Mouse (Mus musculus) Patski (cell line): ENCODE measurements at regions not wholly inside any gene's neighbourhood (a gene's known extent, or its start where the extent isn't known, plus 50 kb on each side); places are given as distances from the start of the nearest gene placed in this dataset.

Experiments used
- ATAC-seq: fragments of 100-300 bp; one replicate; pipeline ENCODE4 v1.8.0; 2021
- CTCF ChIA-PET: fragments of 350-600 bp; sonication (Branson Sonifier 250); formaldehyde crosslinking; loops from one replicate; lab custom pipeline; 2022; ENCODE audit warnings: inconsistent platforms; lab: Charles Lee
- POLR2A ChIA-PET: fragments of 350-600 bp; sonication (Branson Sonifier 250); formaldehyde crosslinking; loops from one replicate; lab custom pipeline; 2022; ENCODE audit warnings: antibody characterized with exemption, inconsistent platforms; lab: Charles Lee
- DNase-seq: peaks from one replicate; pipeline ENCODE4 v3.0.0-alpha.2; 2011; ENCODE audit warnings: low read depth, low spot score
- H3K27me3 ChIP-seq: fragments of 371-371 bp; one replicate; pipeline ENCODE4 v1.5.1; 2021
- CTCF ChIP-seq: fragments of 100-300 bp; IDR thresholded peaks from one replicate; pipeline ENCODE4 v1.5.1; 2021
- in situ Hi-C: fragments of 300-500 bp; cut with MboI; formaldehyde crosslinking; loops from 3 replicates; pipeline ENCODE4 v1.11.1; 2018; ENCODE audit warnings: low pct_unique_long_range_greater_than_20kb, mixed read lengths

DNA sequence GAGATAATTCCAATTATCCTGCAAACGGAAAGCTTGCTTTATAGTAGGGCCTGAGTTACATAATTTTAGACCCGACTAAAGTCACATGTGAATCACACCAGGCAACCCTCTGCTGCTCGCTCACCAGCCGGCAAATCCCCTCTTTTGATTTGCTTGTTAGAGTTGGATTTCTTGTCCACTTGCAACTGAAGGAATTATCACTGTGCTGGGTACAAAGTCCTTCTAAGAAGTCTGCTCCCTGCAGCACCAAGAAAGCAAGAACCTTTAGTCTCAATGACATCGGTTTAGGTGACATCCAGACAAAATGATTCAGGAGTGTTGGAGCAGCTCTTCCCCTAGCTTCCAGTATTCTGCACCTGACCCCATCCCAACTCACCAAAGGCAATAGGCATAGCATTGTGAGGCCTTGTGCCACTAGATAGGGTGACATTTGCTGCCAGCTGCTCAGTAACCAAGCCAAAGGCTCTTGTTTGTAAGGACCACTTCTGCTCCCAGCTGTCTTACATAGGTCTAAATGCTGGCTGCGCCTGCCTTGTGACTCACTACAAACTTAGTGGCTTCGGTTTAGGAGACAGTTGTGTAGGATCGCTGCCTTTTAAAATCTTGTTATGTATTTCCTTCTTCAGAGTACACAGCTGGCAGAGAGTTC lies 189.5 kb upstream of the Rreb1 start:
- DNase-seq = no peak
- POLR2A ChIA-PET = interaction anchor here (0.7 kb wide), 1 partner anchor 40 kb away, joined by 3 read pairs; no protein-coding TSS in a partner anchor
- H3K27me3 ChIP-seq = peaks cover 13% of the 10 kb centered on the region
- in situ Hi-C loops = no loop called here
- no peak for ATAC-seq
- no peak for TF ChIP-seq CTCF
- CTCF ChIA-PET = no interaction called here

DNA sequence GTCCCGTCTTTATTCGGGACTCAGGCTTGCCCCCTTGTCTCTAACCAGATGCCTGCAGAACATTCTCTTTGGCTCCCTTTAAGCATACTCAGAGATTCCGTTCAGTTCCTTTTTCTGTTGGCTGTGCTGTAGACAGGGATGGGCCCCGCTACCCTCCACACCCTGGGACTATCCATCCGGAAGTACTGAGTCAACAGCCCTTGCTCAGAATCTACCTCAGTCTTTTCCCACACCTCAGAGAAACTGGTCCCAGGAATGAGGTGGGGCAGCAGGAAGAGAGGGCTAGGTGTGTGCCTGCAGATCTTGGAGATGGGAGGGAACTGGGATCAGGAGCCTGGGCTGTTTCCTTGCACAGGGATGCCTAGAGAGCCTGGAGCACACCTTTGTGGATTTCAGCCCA lies 186.1 kb upstream of the Rreb1 start:
- in situ Hi-C loops = no loop called here
- POLR2A ChIA-PET = interaction anchor here (0.6 kb wide), 2 partner anchors 22 to 51 kb away, joined by 3 to 4 read pairs; no protein-coding TSS in a partner anchor
- ATAC-seq = no peak

DNA sequence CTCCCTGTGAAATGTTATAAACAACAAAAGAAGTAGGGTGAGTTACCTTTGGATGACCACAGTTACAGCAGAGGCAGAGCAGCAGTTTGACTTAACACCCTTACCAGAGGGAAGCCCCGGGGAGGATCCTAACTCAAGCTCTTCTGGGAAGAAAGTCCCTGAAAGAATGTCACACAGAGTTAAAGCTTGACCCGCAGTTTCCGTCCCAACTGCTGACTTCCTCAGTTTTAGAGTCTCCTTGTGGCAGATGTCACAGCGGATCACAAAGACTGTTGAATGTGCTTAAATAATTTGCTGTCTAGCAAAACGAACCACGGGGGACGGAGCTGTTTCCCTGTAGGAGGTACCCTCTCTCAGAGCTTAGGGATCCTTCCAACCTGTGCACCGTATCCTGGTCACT lies 183.0 kb upstream of the Rreb1 start:
- in situ Hi-C loops = no loop called here
- no peaks in the 10 kb centered on the region for H3K27me3 ChIP-seq
- TF ChIP-seq CTCF = no peak
- ChIA-PET CTCF (no interaction called here), POLR2A (no interaction called here)
- no peak for ATAC-seq
- no peak for DNase-seq

More for the DNA sequence above, 186.1 kb upstream of the Rreb1 start:
- TF ChIP-seq CTCF = no peak
- CTCF ChIA-PET = no interaction called here
- no peak for DNase-seq
- H3K27me3 ChIP-seq = peaks cover 11% of the 10 kb centered on the region

DNA sequence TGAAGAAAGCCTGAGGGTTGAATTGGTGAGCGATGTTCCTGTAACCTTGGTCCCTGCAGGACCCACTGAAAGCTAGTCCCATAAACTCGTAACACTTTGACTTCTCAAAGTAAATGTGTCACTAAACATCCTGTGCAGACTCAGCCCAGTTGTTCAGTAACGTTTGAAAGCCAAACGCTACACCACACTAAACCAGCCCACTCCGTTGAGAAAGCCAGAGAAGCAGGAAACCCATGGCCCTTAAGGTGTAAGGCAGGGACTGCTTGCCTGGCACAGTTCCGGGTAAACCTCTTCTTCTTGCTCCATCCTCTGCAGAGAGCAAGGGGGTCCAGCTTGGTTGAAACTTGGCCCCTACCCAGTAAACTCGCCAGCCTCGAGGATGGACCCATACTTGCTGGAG lies 180.6 kb upstream of the Rreb1 start:
- no peaks in the 10 kb centered on the region for H3K27me3 ChIP-seq
- POLR2A ChIA-PET = no interaction called here
- no peak for TF ChIP-seq CTCF
- DNase-seq = no peak
- in situ Hi-C loops = no loop called here
- CTCF ChIA-PET = interaction anchor here (1.3 kb wide), 1 partner anchor 22 kb away, joined by 3 read pairs; no protein-coding TSS in a partner anchor
- no peak for ATAC-seq

DNA sequence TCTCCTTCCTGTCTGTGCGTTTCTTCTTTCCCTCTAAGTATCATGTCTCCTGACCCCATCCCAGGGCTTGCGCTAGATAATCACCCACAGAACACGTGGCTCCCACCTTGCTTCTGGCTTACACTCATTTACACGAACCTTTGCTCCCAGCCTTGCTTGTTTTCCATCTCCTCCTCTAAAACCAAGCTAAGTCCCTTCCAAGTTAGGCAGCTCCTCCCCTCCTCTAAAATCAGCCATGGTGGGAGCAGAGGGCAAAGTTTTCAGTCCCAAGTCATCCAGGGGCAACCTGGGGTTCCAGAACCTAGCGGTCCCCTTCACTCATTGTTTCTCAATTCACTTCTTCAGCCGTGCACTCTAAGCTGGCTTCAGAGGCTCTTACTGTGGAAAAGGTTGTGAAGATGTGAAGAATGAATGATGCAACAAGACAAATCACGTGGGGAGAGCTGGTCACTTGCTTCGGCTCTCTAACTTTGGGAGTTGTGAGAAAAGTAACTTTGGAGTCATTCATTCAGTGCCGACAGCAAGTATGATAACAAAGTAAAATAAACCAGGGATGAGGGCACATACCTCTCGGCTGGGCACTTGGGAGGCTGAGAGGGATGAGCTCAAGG lies 179.9 kb upstream of the Rreb1 start:
- POLR2A ChIA-PET = no interaction called here
- no peaks in the 10 kb centered on the region for H3K27me3 ChIP-seq
- ATAC-seq = no peak
- CTCF ChIA-PET = no interaction called here
- in situ Hi-C loops = no loop called here
- no peak for TF ChIP-seq CTCF
- DNase-seq = no peak

DNA sequence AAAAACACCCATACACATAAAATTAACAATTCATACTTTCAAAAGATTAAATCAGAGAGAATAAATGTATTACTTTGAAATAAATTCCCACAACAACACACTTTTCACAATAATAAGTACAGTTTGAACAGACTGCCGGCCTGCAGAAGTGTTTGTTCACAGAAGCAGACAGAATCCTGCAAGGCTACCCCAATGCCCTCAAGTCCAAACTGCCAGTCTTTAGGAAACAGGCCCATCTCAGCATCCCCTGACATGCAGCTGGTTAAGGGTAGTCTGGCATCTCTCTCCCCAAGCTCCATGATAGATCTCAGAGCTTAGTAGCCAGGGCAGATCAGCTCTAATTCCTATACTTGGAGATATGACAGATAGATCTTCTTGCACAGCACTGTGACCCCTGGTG lies 178.5 kb upstream of the Rreb1 start:
- ChIA-PET CTCF (no interaction called here), POLR2A (interaction anchor here (0.8 kb wide), 1 partner anchor 98 kb away, joined by 3 read pairs; no protein-coding TSS in a partner anchor)
- no peak for ATAC-seq
- in situ Hi-C loops = no loop called here
- no peak for TF ChIP-seq CTCF
- no peaks in the 10 kb centered on the region for H3K27me3 ChIP-seq
- DNase-seq = no peak

DNA sequence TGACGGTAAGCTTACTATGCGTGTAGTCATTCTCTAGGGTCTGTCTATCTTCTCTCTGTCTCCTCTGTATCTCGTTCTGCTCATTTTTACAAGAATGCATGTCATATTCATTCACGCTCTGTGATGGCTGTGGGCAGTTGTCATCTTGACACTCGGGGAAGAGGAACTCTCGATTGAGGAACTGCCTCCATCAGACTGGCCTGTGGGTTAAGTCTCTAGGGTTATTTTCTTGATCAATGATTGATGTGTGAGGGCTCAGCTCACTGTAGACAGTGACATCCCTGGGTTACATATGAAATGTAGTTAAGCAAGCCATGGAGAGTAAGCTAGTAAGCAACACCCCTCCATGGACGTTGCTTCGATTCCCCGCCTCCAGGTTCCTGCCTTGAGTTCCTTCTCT lies 178.0 kb upstream of the Rreb1 start:
- TF ChIP-seq CTCF = no peak
- DNase-seq = no peak
- POLR2A ChIA-PET = interaction anchor here (0.7 to 0.8 kb wide), 2 partner anchors 99 to 295 kb away, joined by 3 to 4 read pairs; no protein-coding TSS in a partner anchor
- ATAC-seq = no peak
- CTCF ChIA-PET = no interaction called here
- no peaks in the 10 kb centered on the region for H3K27me3 ChIP-seq
- in situ Hi-C loops = no loop called here

DNA sequence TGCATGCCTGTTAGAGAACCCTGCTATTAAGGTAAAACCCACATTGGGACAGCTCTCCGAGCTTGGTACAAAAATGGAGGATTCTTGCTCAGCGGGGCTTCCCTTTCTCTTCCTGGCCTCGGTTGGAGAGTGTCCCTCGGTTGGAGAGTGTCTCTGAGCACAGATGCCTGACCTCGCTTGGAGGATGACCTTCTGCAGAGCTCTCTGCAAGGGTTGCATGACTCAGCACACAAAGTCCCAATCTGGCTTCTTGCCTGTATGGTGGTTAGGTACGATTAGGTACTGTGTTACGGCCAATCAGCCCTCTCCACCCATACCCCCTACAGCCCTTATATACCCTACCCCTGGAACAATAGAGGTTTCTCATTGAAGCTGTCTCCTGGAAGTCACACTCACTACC lies 177.1 kb upstream of the Rreb1 start:
- in situ Hi-C loops = no loop called here
- TF ChIP-seq CTCF = no peak
- no peaks in the 10 kb centered on the region for H3K27me3 ChIP-seq
- ChIA-PET POLR2A (no interaction called here), CTCF (no interaction called here)
- DNase-seq = no peak
- ATAC-seq = no peak

DNA sequence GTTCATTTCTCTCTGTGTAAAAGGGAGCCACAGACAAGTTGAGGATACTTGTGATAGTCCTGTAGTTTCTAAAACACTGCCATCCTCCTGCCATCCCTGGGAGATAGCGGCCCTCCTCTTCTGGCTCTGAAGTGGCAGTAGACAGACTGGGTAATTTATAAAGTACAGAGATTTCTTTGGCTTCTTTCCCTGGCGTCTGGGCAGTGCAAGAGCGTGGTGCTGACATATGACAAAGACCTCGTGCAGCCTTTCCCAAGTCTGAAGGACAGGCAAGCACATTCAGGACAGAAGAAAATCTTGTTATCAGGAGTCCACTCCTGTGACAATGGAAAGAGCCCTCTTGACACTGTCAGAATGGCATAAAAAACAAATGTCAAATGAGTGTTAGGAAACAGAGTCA lies 175.9 kb upstream of the Rreb1 start:
- in situ Hi-C loops = no loop called here
- DNase-seq = no peak
- POLR2A ChIA-PET = no interaction called here
- CTCF ChIA-PET = no interaction called here
- no peaks in the 10 kb centered on the region for H3K27me3 ChIP-seq
- ATAC-seq = no peak
- no peak for TF ChIP-seq CTCF

DNA sequence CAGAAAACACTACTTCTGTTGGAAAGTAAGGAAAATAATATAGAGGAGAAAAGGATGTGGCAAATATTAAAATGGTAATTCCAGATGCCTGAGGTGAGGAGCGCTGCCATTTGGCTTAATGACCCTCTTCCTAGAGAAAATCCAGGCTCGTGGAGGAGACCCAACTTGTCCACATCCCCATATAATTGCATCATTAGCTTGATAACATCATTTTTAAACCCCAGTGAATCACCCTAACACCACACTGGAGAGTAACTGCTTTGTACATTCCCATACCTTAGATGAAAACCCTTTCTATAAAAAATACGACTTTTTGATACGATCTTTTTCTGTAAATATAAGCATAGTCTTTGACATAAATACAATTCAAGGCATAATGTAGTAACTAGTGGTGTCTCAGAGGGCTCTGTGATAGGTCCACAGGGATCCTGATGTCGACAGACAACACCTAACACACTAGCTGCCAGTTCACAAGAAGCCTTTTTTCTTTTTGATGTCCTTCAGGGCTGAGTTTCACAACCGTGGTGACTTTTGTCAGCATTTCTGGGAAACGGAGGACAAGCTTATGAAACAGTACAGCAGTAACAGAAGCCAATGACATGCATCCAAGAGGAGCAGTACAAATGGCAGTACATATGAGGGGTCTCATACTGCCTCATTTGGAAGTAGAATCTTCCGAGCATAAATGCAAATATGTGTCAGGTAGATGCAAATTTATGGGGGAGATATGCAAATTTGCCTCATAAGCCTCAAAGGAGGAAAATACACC lies 174.8 kb upstream of the Rreb1 start:
- POLR2A ChIA-PET = no interaction called here
- no peaks in the 10 kb centered on the region for H3K27me3 ChIP-seq
- no peak for ATAC-seq
- in situ Hi-C loops = no loop called here
- CTCF ChIA-PET = no interaction called here
- TF ChIP-seq CTCF = no peak
- no peak for DNase-seq

DNA sequence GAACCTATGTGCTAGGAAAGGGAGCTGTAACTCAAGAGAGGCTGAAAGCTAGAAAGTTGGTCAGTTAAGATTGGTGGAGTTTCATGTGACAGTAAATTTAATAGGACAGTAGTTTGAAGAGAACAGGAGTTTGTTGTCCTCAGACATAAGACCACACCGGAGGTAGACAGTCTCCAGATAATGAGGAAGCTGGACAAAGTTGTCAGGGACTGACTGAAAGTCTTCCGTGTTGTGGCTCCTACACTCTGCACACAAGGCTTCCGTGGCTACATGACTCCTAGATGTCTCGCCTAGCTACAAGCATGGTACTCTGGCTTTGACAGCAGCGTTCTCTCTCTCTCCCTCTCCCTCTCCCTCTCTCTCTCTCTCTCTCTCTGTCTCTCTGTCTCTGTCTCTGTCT lies 171.9 kb upstream of the Rreb1 start:
- DNase-seq = no peak
- ChIA-PET POLR2A (no interaction called here), CTCF (no interaction called here)
- no peak for TF ChIP-seq CTCF
- no peaks in the 10 kb centered on the region for H3K27me3 ChIP-seq
- ATAC-seq = no peak
- in situ Hi-C loops = no loop called here
